Mouse (Mus musculus): ENCODE measurements at regions not wholly inside any gene's neighbourhood (a gene's known extent, or its start where the extent isn't known, plus 50 kb on each side); places are given as distances from the start of the nearest gene placed in this dataset.
A peak's percentile ranks its signal among the peaks of the same experiment; 100 is the strongest.

GRCm38 (mm10) chr6:112057895-112058294 is 215.7 kb upstream of the Lmcd1 start:
- Histone ChIP-seq H3K4me1 (ENCODE audit: control insufficient read depth, insufficient read depth, low read length) (0 out of 2 replicates have a peak, but pooled peaks cover 3% of the 10 kb centered on the region), H3K27ac (replicated peaks; ENCODE audit: low read depth, low read length) (no peak overlapping the region), H3K4me3 (replicated peaks; ENCODE audit: low read length) (no peak overlapping the region), H3K27me3 (ENCODE audit: control insufficient read depth, insufficient read depth, low read length) (no peaks in the 10 kb centered on the region), H3K9ac (ENCODE audit: low read depth, low read length, severe bottlenecking) (no peak overlapping the region), H3K9me3 (ENCODE audit: control insufficient read depth, low read length) (no peaks in the 10 kb centered on the region), H3K36me3 (ENCODE audit: control insufficient read depth, insufficient read depth, low read length) (no peaks in the 10 kb centered on the region), H3K4me2 (replicated peaks; ENCODE audit: low read depth, low read length, severe bottlenecking) (no peak overlapping the region)
- no peak for DNase-seq (ENCODE audit: low spot score)
- no peak for ATAC-seq (ENCODE audit: low FRiP score, low read depth)
- no peak for TF ChIP-seq POLR2A (IDR thresholded peaks at IDR 0.05; ENCODE audit: borderline replicate concordance, extremely low read depth, insufficient read depth, insufficient read length)
- 68% methylated on average over 1 of the region's 1 CpGs for WGBS

DNA sequence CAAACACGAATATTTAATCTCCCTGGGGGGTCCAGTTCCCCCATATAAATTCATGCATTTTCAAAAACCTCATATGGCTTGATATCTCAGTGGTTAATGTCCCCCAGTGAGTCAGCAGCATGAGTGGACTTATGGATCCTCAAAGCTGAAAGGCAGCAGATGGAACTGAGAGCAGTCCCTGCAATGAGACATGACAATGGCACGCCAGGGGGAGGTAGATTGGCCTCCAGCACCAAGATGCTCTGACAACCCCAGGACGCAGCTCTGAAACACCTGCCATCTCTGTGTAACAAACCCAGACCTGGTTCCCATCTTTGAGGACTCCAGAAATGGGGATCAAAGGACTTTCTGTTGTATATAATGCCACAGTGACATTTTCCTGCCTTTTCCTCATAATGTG is 210.6 kb upstream of the Lmcd1 start:
- Histone ChIP-seq H3K4me2 (replicated peaks; ENCODE audit: low read depth, low read length, severe bottlenecking) (no peak overlapping the region), H3K27ac (replicated peaks; ENCODE audit: low read depth, low read length) (no peak overlapping the region), H3K9me3 (ENCODE audit: control insufficient read depth, low read length) (no peaks in the 10 kb centered on the region), H3K36me3 (ENCODE audit: control insufficient read depth, insufficient read depth, low read length) (no peaks in the 10 kb centered on the region), H3K4me3 (replicated peaks; ENCODE audit: low read length) (no peak overlapping the region), H3K27me3 (ENCODE audit: control insufficient read depth, insufficient read depth, low read length) (no peaks in the 10 kb centered on the region), H3K4me1 (ENCODE audit: control insufficient read depth, insufficient read depth, low read length) (no peaks in the 10 kb centered on the region), H3K9ac (ENCODE audit: low read depth, low read length, severe bottlenecking) (no peak overlapping the region)
- DNase-seq (ENCODE audit: low spot score) (no peak), ATAC-seq (ENCODE audit: low FRiP score, low read depth) (no peak)
- TF ChIP-seq POLR2A (IDR thresholded peaks at IDR 0.05; ENCODE audit: borderline replicate concordance, extremely low read depth, insufficient read depth, insufficient read length): no peak
- 55% methylated on average over 3 of the region's 3 CpGs for WGBS

- H3K4me3 ChIP-seq (replicated peaks; ENCODE audit: low read length): no peak overlapping the region
- H3K4me2 ChIP-seq (replicated peaks; ENCODE audit: low read depth, low read length, severe bottlenecking): no peak overlapping the region
- DNase-seq (ENCODE audit: low spot score) (no peak), ATAC-seq (ENCODE audit: low FRiP score, low read depth) (no peak)
- no peak overlapping the region for H3K27ac ChIP-seq (replicated peaks; ENCODE audit: low read depth, low read length)
- H3K4me1 ChIP-seq (ENCODE audit: control insufficient read depth, insufficient read depth, low read length): no peaks in the 10 kb centered on the region
- WGBS: 83% methylated on average over 3 of the region's 3 CpGs
- no peak for TF ChIP-seq POLR2A (IDR thresholded peaks at IDR 0.05; ENCODE audit: borderline replicate concordance, extremely low read depth, insufficient read depth, insufficient read length)
- no peak overlapping the region for H3K9ac ChIP-seq (ENCODE audit: low read depth, low read length, severe bottlenecking)
- no peaks in the 10 kb centered on the region for H3K36me3 ChIP-seq (ENCODE audit: control insufficient read depth, insufficient read depth, low read length)
- H3K9me3 ChIP-seq (ENCODE audit: control insufficient read depth, low read length): no peaks in the 10 kb centered on the region
- no peaks in the 10 kb centered on the region for H3K27me3 ChIP-seq (ENCODE audit: control insufficient read depth, insufficient read depth, low read length)
These were observed 183.0 kb upstream of the Lmcd1 start for GRCm38 (mm10) chr6:112090597-112090996.

DNA sequence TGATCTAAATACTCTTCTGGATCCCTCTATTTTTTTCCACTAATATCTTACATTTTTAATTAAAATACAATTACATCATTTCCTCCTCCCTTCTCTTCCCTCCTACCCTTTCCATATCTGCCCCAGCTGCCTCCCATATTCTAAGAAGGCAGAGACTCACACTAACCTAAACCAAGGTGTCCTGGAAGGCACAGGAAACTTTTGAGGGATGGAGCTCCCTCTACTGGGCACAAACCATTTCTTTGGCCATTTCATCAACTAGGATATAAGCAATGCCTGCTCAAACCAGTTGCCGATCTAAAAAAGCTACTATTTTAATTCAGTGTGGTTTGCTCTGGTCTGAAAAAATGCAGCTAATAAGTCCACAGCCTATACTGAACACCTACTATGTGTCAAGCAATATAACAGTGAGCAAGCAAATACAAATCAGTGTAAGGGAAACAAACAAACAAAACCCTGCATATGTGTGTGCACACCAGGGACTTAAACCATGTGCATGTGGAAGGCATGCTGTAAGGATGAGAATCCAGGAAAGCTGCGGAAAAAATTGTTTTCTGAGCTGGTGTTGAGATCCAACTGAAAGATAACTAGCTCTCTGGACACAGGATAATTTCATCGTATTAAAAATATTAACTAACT is 182.3 kb upstream of the Lmcd1 start:
- no peak overlapping the region for H3K4me3 ChIP-seq (replicated peaks; ENCODE audit: low read length)
- no peak for ATAC-seq (ENCODE audit: low FRiP score, low read depth)
- TF ChIP-seq POLR2A (IDR thresholded peaks at IDR 0.05; ENCODE audit: borderline replicate concordance, extremely low read depth, insufficient read depth, insufficient read length): no peak
- 57% methylated on average over 3 of the region's 3 CpGs for WGBS
- H3K27ac ChIP-seq (replicated peaks; ENCODE audit: low read depth, low read length): no peak overlapping the region
- peak; percentile 71 for DNase-seq (ENCODE audit: low spot score)
- no peaks in the 10 kb centered on the region for H3K4me1 ChIP-seq (ENCODE audit: control insufficient read depth, insufficient read depth, low read length)
- no peaks in the 10 kb centered on the region for H3K27me3 ChIP-seq (ENCODE audit: control insufficient read depth, insufficient read depth, low read length)
- no peaks in the 10 kb centered on the region for H3K36me3 ChIP-seq (ENCODE audit: control insufficient read depth, insufficient read depth, low read length)
- H3K9me3 ChIP-seq (ENCODE audit: control insufficient read depth, low read length): no peaks in the 10 kb centered on the region
- no peak overlapping the region for H3K4me2 ChIP-seq (replicated peaks; ENCODE audit: low read depth, low read length, severe bottlenecking)
- no peak overlapping the region for H3K9ac ChIP-seq (ENCODE audit: low read depth, low read length, severe bottlenecking)

GRCm38 (mm10) chr6:112093300-112093699 is 180.3 kb upstream of the Lmcd1 start:
- TF ChIP-seq POLR2A (IDR thresholded peaks at IDR 0.05; ENCODE audit: borderline replicate concordance, extremely low read depth, insufficient read depth, insufficient read length): no peak
- Histone ChIP-seq H3K9ac (ENCODE audit: low read depth, low read length, severe bottlenecking) (no peak overlapping the region), H3K36me3 (ENCODE audit: control insufficient read depth, insufficient read depth, low read length) (no peaks in the 10 kb centered on the region), H3K4me2 (replicated peaks; ENCODE audit: low read depth, low read length, severe bottlenecking) (no peak overlapping the region), H3K9me3 (ENCODE audit: control insufficient read depth, low read length) (no peaks in the 10 kb centered on the region), H3K27ac (replicated peaks; ENCODE audit: low read depth, low read length) (no peak overlapping the region), H3K4me3 (replicated peaks; ENCODE audit: low read length) (no peak overlapping the region), H3K4me1 (ENCODE audit: control insufficient read depth, insufficient read depth, low read length) (no peaks in the 10 kb centered on the region), H3K27me3 (ENCODE audit: control insufficient read depth, insufficient read depth, low read length) (no peaks in the 10 kb centered on the region)
- WGBS: 69% methylated on average over 3 of the region's 3 CpGs
- no peak for ATAC-seq (ENCODE audit: low FRiP score, low read depth)
- peak; percentile 3 for DNase-seq (ENCODE audit: low spot score)

Measured in limb, embryonic 14.5 days (tissue).